Mouse (Mus musculus) cerebellum, adult 2 months (tissue): ENCODE results near the gene Slc26a1.

Experiments used
- CTCF ChIP-seq: fragments of 200-500 bp; IDR thresholded peaks from 2 replicates; pipeline ENCODE4 v1.5.1; 2011; ENCODE audit warnings: low read depth, mild to moderate bottlenecking, control low read depth, low read length, moderate library complexity, borderline replicate concordance; ENCODE audit not compliant: insufficient read depth
- POLR2A ChIP-seq: fragments of 200-500 bp; IDR thresholded peaks from 2 replicates; pipeline ENCODE4 v1.6.1; 2011; ENCODE audit warnings: low read length, control low read depth, borderline replicate concordance; ENCODE audit not compliant: insufficient read depth

DNA sequence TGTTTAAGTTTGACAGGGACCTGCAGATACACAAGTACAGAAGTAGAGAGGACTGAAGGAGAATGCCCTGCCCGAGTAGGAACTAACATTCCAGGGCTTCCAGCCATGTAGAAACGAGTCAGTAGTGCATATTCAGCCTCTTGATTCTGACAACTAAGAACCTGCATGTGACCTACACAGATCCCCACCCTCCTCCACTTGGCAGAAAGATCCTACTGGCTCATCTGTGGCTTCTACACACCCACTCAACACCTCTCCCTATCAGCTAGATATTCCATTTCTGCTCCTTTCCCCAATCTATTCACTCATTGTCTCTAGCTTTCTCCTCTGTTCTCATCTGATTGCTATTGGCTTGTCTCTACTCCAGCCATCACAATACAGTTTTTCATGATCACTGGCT is 53.5 kb downstream of the Slc26a1 start:
- TF ChIP-seq CTCF: no peak
- no peak for TF ChIP-seq POLR2A
